Mouse (Mus musculus): ENCODE data around the gene Zbtb20.

- no peak for TF ChIP-seq GATA1 (IDR thresholded peaks at IDR 0.05; ENCODE audit: low read length)
- no peak for TF ChIP-seq TAL1 (IDR thresholded peaks at IDR 0.05; ENCODE audit: low read length)
Measured at GRCm38 (mm10) chr16:43302171-43302570, 426.5 kb downstream of the Zbtb20 start.

Measured in erythroblast, embryonic 14.5 days (primary cell).